Mouse (Mus musculus) heart, embryonic 13.5 days (tissue): ENCODE measurements around the gene Atp5h. TPM values are rescaled to one million over a fixed set of nuclear protein-coding genes. Genes with fewer than 3 reads are reported as not detected.
"Not testable (repeated sequence)": the region's sequence is repeated elsewhere in the genome, so short reads cannot be mapped to it uniquely, and the experiment has no call there.

ENCODE experiments used
- ATAC-seq: fragments of 200-750 bp; cut with Nextera tagmentation; 2 replicates; pipeline ENCODE4 v1.8.0; 2017; ENCODE audit warnings: moderate TSS enrichment; ENCODE audit not compliant: insufficient number of reproducible peaks, low FRiP score, low TSS enrichment; ENCODE audit errors: extremely low read depth
- H3K27ac ChIP-seq: fragments of 300-500 bp; sonication (generic); replicated peaks from 2 replicates; pipeline ENCODE4 v1.5.1; 2015; ENCODE audit warnings: moderate library complexity, mild to moderate bottlenecking, inconsistent platforms
- H3K27me3 ChIP-seq: fragments of 300-500 bp; sonication (generic); replicated peaks from 2 replicates; pipeline ENCODE4 v1.6.1; 2015; ENCODE audit warnings: mild to moderate bottlenecking, inconsistent platforms
- H3K36me3 ChIP-seq: fragments of 300-500 bp; sonication (generic); 2 replicates; pipeline ENCODE4 v1.6.1; 2015; ENCODE audit warnings: mild to moderate bottlenecking, inconsistent platforms
- H3K4me1 ChIP-seq: fragments of 300-500 bp; sonication (generic); 2 replicates; pipeline ENCODE4 v1.6.1; 2015; ENCODE audit warnings: inconsistent platforms
- H3K4me2 ChIP-seq: fragments of 300-500 bp; sonication (generic); 2 replicates; pipeline ENCODE4 v1.6.1; 2015; ENCODE audit warnings: inconsistent platforms, mild to moderate bottlenecking, moderate library complexity
- H3K4me3 ChIP-seq: fragments of 300-500 bp; sonication (generic); 2 replicates; pipeline ENCODE4 v1.5.1; 2015; ENCODE audit warnings: moderate library complexity, mild to moderate bottlenecking, inconsistent platforms
- H3K9ac ChIP-seq: fragments of 300-500 bp; sonication (generic); 2 replicates; pipeline ENCODE4 v1.6.1; 2015; ENCODE audit warnings: inconsistent platforms, mild to moderate bottlenecking, moderate library complexity
- H3K9me3 ChIP-seq: fragments of 300-500 bp; sonication (generic); 2 replicates; pipeline ENCODE4 v1.6.1; 2016; ENCODE audit warnings: inconsistent platforms
- WGBS: fragments of 180-500 bp; shearing (Covaris S2); methylation state at CpG from one replicate; pipeline ENCODE4 v1.1.7; 2015; ENCODE audit warnings: mixed read lengths; 5-methylcytosine and 5-hydroxymethylcytosine counted together
- polyA plus RNA-seq: library from polyadenylated mRNA; unstranded; fragments of >200 nt; fragmentation: Nextera tagmentation; extraction: Ambion mirVana; gene quantifications from 2 replicates; pipeline ENCODE4 v1.2.1, GENCODE M21; 2015

Atp5h gene
- polyA plus RNA-seq = 1,581 and 1,838 TPM in 2 replicates

DNA sequence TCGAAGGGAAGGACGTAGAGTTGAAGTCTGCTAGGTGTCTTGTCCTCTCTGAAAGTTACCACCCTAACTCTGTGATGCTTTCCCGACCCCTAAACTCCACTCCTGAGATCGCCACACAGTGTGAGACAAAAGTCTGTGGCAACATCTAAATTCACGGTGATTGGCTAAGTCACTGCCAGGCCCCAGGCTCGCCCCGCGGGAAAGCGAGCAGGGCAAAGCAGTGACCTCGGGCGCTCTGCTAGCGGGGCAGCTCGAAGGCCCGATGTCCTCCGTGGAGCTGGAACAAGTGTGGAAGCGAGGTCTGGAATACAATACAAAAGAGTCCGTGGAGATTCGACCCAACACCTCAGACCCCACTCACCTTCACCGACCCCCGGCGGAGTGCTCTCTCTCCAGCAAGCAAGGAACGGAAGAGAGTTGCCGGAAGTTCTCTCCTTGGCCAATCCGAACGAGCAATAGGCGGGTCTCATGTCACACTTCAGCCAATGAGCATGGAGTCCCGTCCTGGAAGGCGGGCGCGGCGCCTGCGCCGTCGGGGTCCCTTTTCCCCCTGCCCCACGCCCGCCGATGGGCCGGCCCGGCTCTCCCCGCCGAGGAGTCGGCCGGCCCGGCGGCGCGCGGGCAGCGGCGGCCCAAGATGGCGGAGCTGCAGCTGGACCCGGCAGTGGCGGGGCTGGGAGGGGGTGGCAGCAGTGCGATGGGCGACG, at the start of gene Atp5h, which contains the start of gene Kctd2:
Gene Atp5h, minus strand, starts transcription at position 432 of the 707 bp plus-strand sequence.
Gene Kctd2, plus strand, starts transcription at position 598 of the 707 bp plus-strand sequence.
- peaks cover 59% of the 10 kb centered on the region for H3K36me3 ChIP-seq
- peak; percentile 97 for ATAC-seq
- H3K9me3 ChIP-seq = no peaks in the 10 kb centered on the region
- H3K4me1 ChIP-seq = peaks cover 64% of the 10 kb centered on the region
- peak within 1 kb of the TSS; percentile 98 for H3K9ac ChIP-seq
- under 1% methylated on average over 53 of the region's 56 CpGs for WGBS
- peak within 1 kb of the TSS; percentile 96 for H3K4me2 ChIP-seq
- H3K27ac ChIP-seq = peak within 1 kb of the TSS; percentile 93
- no peaks in the 10 kb centered on the region for H3K27me3 ChIP-seq
- H3K4me3 ChIP-seq = peak within 1 kb of the TSS; percentile 96

DNA sequence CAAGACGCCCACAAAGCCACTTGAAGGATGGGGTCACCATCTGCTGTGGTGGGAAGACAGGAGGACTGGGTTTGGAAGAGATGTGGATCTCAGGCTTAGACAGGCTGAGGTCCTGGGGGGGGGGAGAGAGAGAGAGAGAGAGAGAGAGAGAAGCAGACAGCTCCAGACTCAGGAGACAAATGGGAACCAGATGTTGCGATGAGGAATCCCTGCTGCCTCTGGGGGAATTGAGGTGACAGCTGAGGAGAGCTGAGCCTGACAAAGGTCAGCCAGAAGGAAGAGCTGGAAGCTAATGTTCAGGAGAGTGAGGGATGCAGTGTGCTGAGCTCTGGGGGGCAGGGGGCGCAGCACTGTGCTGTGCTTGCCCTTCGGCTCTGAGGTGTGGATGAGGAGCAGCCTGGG, 47.5 kb upstream of the Atp5h start:
- H3K4me1 ChIP-seq = peaks cover 18% of the 10 kb centered on the region
- no peak overlapping the region for H3K27ac ChIP-seq
- no peaks in the 10 kb centered on the region for H3K9me3 ChIP-seq
- no peak for ATAC-seq
- H3K9ac ChIP-seq = peak overlapping the region; percentile 10; the same call in 1 of the 2 replicates
- WGBS = 24% methylated on average over 4 of the region's 4 CpGs
- no peaks in the 10 kb centered on the region for H3K36me3 ChIP-seq
- no peak overlapping the region for H3K4me3 ChIP-seq
- H3K27me3 ChIP-seq = peaks cover under 1% of the 10 kb centered on the region; the same call in 1 of the 2 replicates
- no peak overlapping the region for H3K4me2 ChIP-seq

DNA sequence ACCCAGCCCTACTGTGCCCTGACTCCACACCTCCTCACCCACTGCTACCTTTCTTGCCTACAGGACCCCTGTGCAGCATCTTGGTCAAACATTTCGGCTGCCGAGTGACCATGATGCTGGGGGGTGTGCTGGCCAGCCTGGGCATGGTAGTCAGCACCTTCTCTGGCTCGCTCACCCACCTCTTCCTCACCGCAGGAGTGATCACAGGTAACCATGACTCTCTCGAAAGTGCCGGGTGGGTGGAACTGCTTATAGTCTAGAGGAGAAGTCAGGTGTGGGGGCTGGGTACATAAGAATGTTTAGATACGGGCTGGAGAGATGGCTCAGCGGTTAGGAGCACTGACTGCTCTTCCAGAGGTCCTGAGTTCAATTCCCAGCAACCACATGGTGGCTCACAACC, 45.1 kb upstream of the Atp5h start:
- no peak overlapping the region for H3K4me3 ChIP-seq
- H3K9me3 ChIP-seq = no peaks in the 10 kb centered on the region
- no peaks in the 10 kb centered on the region for H3K36me3 ChIP-seq
- H3K4me2 ChIP-seq = no peak overlapping the region
- 78% methylated on average over 8 of the region's 8 CpGs for WGBS
- no peak overlapping the region for H3K27ac ChIP-seq
- peaks cover 6% of the 10 kb centered on the region for H3K27me3 ChIP-seq
- H3K9ac ChIP-seq = no peak overlapping the region
- peaks cover 17% of the 10 kb centered on the region for H3K4me1 ChIP-seq
- no peak for ATAC-seq

DNA sequence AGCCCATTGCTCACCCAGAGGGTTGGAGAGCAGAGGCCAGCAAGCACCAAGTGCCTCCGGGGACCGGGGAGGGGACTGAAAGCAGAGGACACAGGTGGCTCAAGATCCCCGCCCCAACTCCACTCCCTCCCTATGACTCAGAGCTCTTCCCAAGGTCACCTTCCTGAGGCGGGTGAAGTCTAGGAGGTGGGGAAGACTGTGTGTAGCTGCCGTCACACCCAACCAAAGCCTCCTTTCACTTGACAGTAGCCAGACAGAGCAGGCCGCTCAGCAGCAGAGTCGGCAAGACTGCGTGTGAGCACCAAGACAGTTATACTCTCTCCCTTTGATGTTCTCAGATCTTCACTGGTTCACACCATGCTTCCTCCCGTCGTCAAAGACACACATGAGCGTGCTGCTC, 43.6 kb upstream of the Atp5h start:
- Histone ChIP-seq H3K36me3 (no peaks in the 10 kb centered on the region), H3K4me2 (no peak overlapping the region), H3K4me3 (no peak overlapping the region), H3K27ac (no peak overlapping the region), H3K9ac (peak overlapping the region; percentile 9; the same call in 1 of the 2 replicates), H3K27me3 (peaks cover 6% of the 10 kb centered on the region), H3K9me3 (no peaks in the 10 kb centered on the region), H3K4me1 (peaks cover 17% of the 10 kb centered on the region)
- ATAC-seq = no peak
- 46% methylated on average over 11 of the region's 11 CpGs for WGBS

DNA sequence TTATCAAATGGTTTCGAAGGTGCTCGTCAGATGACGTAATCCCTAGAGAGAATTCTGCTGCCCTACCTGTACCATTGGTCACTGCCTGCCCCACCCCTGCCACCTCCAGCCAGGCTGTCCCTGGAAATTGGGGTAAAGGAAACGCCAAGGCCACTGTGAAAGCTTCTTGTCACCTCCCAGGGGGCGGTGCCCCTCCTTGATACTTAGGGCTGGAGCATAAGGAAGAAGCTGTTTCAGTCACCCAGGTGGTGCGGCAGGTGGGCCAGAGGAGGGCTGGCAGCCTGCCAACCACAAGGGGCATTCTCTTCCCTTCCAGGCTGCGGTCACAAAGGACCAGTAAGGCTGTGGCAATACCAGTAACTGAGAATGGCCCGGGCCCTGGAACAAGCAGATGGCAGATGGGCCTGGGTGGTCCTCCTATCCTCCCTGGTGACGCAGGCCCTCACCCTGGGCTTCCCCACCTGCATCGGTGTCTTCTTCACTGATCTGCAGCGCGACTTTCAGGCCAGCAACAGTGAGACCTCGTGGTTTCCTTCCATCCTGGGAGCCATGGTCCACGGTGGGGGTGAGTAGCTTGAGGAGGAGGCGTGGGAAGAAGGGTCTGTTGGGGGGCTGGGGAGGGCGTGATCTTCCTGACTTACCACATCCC, 42.6 kb upstream of the Atp5h start, which contains the start of gene Slc16a5:
Gene Slc16a5, plus strand, starts transcription at position 232 of the 649 bp plus-strand sequence.
- 74% methylated on average over 16 of the region's 16 CpGs for WGBS
- Histone ChIP-seq H3K4me3 (no peak within 1 kb of the TSS), H3K27ac (no peak within 1 kb of the TSS), H3K4me2 (no peak within 1 kb of the TSS), H3K27me3 (peaks cover 6% of the 10 kb centered on the region), H3K9ac (no peak within 1 kb of the TSS), H3K4me1 (peaks cover 20% of the 10 kb centered on the region), H3K9me3 (no peaks in the 10 kb centered on the region), H3K36me3 (no peaks in the 10 kb centered on the region)
- no peak for ATAC-seq

DNA sequence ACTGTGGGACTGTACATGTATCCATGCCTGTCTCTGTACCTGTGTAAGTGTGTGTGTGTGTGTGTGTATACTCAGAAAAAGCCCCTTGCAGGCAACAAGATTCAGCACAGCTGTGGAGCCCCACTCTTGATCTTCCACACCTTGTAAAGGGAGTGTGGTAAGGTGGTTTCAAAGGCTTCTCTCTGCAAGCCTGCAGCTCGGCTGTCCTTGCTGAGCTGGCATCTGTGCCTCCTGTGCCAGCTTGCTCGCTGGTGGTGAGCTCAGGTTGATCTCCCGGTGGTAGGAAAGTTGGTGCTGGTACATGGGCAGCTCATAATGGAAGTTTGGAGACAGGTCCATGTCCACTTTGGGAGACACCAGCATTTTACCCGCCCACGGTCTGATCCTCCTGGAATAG, 42.1 kb upstream of the Atp5h start:
- Histone ChIP-seq H3K4me2 (no peak overlapping the region), H3K4me1 (peaks cover 20% of the 10 kb centered on the region), H3K36me3 (no peaks in the 10 kb centered on the region), H3K4me3 (no peak overlapping the region), H3K27me3 (peaks cover 6% of the 10 kb centered on the region), H3K27ac (no peak overlapping the region), H3K9ac (no peak overlapping the region), H3K9me3 (no peaks in the 10 kb centered on the region)
- ATAC-seq = no peak
- 71% methylated on average over 5 of the region's 5 CpGs for WGBS

DNA sequence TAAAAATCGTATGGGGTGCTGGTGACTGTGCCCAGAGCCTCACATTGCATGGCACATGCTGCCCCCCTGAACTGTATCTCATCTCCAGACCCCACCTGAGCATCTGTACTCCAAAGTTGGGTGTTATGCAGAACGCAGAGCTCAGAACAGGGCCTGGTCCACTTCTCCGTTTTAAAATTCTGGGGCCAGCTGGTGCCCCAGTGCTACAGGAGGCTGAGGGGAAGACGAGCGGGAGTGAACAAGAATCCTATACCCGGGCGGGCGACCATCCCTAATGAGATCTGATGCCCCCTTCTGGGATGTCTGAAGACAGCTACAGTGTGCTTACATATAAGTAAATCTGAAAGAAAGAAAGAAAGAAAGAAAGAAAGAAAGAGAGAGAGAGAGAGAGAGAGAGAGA, 41.2 kb upstream of the Atp5h start:
- 30% methylated on average over 8 of the region's 8 CpGs for WGBS
- no peak overlapping the region for H3K4me3 ChIP-seq
- H3K4me2 ChIP-seq = no peak overlapping the region
- peaks cover 17% of the 10 kb centered on the region for H3K4me1 ChIP-seq
- no peak overlapping the region for H3K9ac ChIP-seq
- H3K27ac ChIP-seq = no peak overlapping the region
- H3K9me3 ChIP-seq = no peaks in the 10 kb centered on the region
- H3K27me3 ChIP-seq = peaks cover 6% of the 10 kb centered on the region
- ATAC-seq = no peak
- no peaks in the 10 kb centered on the region for H3K36me3 ChIP-seq

DNA sequence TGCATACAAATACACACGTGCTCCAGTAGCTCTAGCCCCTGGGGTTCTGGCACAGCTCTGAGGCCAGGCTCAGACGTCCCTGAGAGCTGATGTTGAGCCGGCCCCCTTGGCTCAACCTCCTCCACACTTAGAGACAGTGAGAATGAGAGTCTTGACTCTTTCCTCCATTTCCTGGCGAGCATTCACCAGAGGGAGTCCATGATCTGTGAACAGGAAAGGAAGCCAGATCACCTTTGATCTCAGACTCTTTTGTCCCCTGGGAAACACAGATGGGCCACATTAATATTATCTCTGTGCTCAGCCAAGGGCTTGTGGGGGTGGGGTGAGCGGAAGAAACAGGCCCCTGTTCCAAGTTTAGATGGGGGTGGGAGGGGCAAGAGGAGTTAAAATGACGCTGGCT, 37.6 kb upstream of the Atp5h start:
- Histone ChIP-seq H3K4me3 (no peak overlapping the region), H3K9ac (no peak overlapping the region), H3K4me1 (peaks cover 11% of the 10 kb centered on the region), H3K4me2 (no peak overlapping the region), H3K36me3 (no peaks in the 10 kb centered on the region), H3K27me3 (peaks cover 6% of the 10 kb centered on the region; the same call in 1 of the 2 replicates), H3K9me3 (no peaks in the 10 kb centered on the region), H3K27ac (0 out of 2 replicates have a peak overlapping the region, but pooled peaks have one; percentile 38)
- ATAC-seq = no peak; the same call in 1 of the 2 replicates
- WGBS = 29% methylated on average over 6 of the region's 6 CpGs

DNA sequence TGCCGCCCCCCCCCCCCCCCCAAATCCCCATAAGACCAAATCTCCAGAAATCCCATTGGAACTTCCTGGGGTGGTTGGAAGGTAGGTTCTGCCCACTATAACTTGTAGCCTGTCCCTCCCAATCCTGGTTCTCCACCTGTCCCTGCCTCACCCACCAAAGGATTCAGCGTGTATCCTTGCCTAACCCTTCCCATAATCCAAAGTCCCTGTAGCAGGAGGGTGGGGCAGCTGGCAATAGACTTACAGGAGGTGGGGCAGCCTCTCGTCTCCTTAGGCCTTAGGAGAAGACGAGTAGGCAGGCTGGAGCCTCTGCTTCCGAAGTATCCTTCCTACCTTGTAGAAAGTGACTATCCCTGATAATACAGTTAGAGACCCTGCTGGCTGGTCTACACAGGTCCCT, 36.4 kb upstream of the Atp5h start:
- Histone ChIP-seq H3K9me3 (no peaks in the 10 kb centered on the region), H3K9ac (no peak overlapping the region), H3K4me2 (no peak overlapping the region), H3K27ac (no peak overlapping the region), H3K36me3 (no peaks in the 10 kb centered on the region), H3K4me3 (no peak overlapping the region), H3K27me3 (no peaks in the 10 kb centered on the region), H3K4me1 (peaks cover 11% of the 10 kb centered on the region)
- 91% methylated on average over 5 of the region's 5 CpGs for WGBS
- no peak for ATAC-seq

DNA sequence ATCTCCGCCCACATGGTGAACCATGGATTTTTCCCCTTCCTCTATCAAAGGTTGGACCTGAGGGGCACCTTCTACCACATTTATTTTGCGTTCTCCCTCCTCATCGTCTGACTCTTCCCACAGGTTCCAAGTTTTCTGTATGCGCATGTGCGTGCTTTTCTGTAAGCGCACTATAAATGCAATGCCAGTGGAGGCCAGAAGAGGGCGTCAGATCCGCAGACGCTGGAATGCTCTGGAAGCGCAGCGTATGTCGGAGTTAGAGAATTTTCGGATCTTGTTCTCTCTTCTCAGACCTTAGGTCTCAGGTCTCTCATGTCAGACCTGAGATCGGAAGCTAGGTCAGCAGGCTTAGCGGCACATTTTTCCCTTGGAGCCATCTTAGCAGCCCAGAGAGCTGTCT, 35.9 kb upstream of the Atp5h start:
- no peaks in the 10 kb centered on the region for H3K9me3 ChIP-seq
- no peak overlapping the region for H3K4me3 ChIP-seq
- ATAC-seq = no peak
- H3K4me2 ChIP-seq = no peak overlapping the region
- no peaks in the 10 kb centered on the region for H3K36me3 ChIP-seq
- no peak overlapping the region for H3K9ac ChIP-seq
- H3K27ac ChIP-seq = no peak overlapping the region
- WGBS = 84% methylated on average over 15 of the region's 15 CpGs
- no peaks in the 10 kb centered on the region for H3K27me3 ChIP-seq
- peaks cover 11% of the 10 kb centered on the region for H3K4me1 ChIP-seq

DNA sequence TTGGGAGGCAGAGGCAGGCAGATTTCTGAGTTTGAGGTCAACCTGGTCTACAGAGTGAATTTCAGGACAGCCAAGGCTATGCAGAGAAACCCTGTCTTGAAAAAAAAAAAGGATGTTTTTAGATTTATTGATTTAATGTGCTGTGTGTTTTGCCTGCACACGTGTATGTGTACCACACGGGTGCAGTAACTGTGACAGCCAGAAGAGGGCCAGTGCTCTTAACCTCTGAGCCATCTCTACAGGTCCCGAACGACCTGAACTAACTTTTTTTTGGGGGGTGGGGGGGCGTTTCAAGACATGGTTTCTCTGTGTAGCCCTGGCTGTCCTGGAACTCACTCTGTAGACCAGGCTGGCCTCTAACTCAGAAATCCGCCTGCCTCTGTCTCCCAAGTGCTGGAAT, 35.1 kb upstream of the Atp5h start:
- H3K27me3 ChIP-seq, H3K4me3 ChIP-seq, H3K27ac ChIP-seq, H3K9me3 ChIP-seq, H3K9ac ChIP-seq, H3K36me3 ChIP-seq, H3K4me2 ChIP-seq, ATAC-seq: not testable (repeated sequence)
- WGBS = 86% methylated on average over 6 of the region's 6 CpGs
- H3K4me1 ChIP-seq = peaks cover 11% of the 10 kb centered on the region
